Mouse (Mus musculus) liver, embryonic 12.5 days (tissue): ENCODE measurements around the gene Amn. TPM values are rescaled to one million over a fixed set of nuclear protein-coding genes. Genes with fewer than 3 reads are reported as not detected.

Experiments
- ATAC-seq: fragments of 200-750 bp; cut with Nextera tagmentation; 2 replicates; pipeline ENCODE4 v1.8.0; 2017; ENCODE audit warnings: moderate number of reproducible peaks, mild to moderate bottlenecking, moderate library complexity
- H3K27ac ChIP-seq: fragments of 300-500 bp; sonication (generic); 2 replicates; pipeline ENCODE4 v1.5.1; 2016; ENCODE audit warnings: mild to moderate bottlenecking
- H3K27me3 ChIP-seq: fragments of 300-500 bp; sonication (generic); replicated peaks from 2 replicates; pipeline ENCODE4 v1.6.1; 2016; ENCODE audit warnings: mild to moderate bottlenecking, moderate library complexity
- H3K36me3 ChIP-seq: fragments of 300-500 bp; sonication (generic); 2 replicates; pipeline ENCODE4 v1.6.1; 2016; ENCODE audit warnings: mild to moderate bottlenecking, moderate library complexity
- H3K4me1 ChIP-seq: fragments of 300-500 bp; sonication (generic); 2 replicates; pipeline ENCODE4 v1.6.1; 2016
- H3K4me2 ChIP-seq: fragments of 300-500 bp; sonication (generic); 2 replicates; pipeline ENCODE4 v1.6.1; 2016; ENCODE audit warnings: mild to moderate bottlenecking, moderate library complexity
- H3K4me3 ChIP-seq: fragments of 300-500 bp; sonication (generic); 2 replicates; pipeline ENCODE4 v1.5.1; 2016; ENCODE audit warnings: mild to moderate bottlenecking, moderate library complexity
- H3K9ac ChIP-seq: fragments of 300-500 bp; sonication (generic); 2 replicates; pipeline ENCODE4 v1.6.1; 2016; ENCODE audit warnings: mild to moderate bottlenecking, moderate library complexity
- H3K9me3 ChIP-seq: fragments of 300-500 bp; sonication (generic); replicated peaks from 2 replicates; pipeline ENCODE4 v1.6.1; 2016; ENCODE audit warnings: mild to moderate bottlenecking, moderate library complexity
- WGBS: fragments of 180-500 bp; shearing (Covaris S2); methylation state at CpG from one replicate; pipeline ENCODE4 v1.1.7; 2016; ENCODE audit not compliant: insufficient replicate concordance; 5-methylcytosine and 5-hydroxymethylcytosine counted together
- polyA plus RNA-seq: library from polyadenylated mRNA; unstranded; fragments of >200 nt; fragmentation: Nextera tagmentation; extraction: Ambion mirVana; gene quantifications from 2 replicates; pipeline ENCODE4 v1.2.1, GENCODE M21; 2016

Amn gene
- polyA plus RNA-seq, 1 experiment from 2014 or later = 2.0 TPM

GRCm38 (mm10) chr12:111303702-111304337, 32.9 kb downstream of the Amn start:
- WGBS = 83% methylated on average over 8 of the region's 8 CpGs
- Histone ChIP-seq H3K4me1 (no peaks in the 10 kb centered on the region), H3K27me3 (no peaks in the 10 kb centered on the region), H3K4me2 (no peak overlapping the region), H3K4me3 (no peak overlapping the region), H3K36me3 (peaks cover 90% of the 10 kb centered on the region), H3K9me3 (no peaks in the 10 kb centered on the region), H3K27ac (no peak overlapping the region), H3K9ac (no peak overlapping the region)
- ATAC-seq = no peak

GRCm38 (mm10) chr12:111306821-111307220, 35.9 kb downstream of the Amn start:
- Histone ChIP-seq H3K27me3 (no peaks in the 10 kb centered on the region), H3K4me1 (peaks cover 22% of the 10 kb centered on the region), H3K36me3 (peaks cover 89% of the 10 kb centered on the region), H3K9me3 (no peaks in the 10 kb centered on the region), H3K9ac (no peak overlapping the region), H3K4me3 (no peak overlapping the region), H3K27ac (no peak overlapping the region), H3K4me2 (no peak overlapping the region)
- no peak for ATAC-seq
- 76% methylated on average over 8 of the region's 8 CpGs for WGBS

- no peaks in the 10 kb centered on the region for H3K27me3 ChIP-seq
- ATAC-seq = no peak
- H3K9ac ChIP-seq = no peak overlapping the region
- H3K4me1 ChIP-seq = peaks cover 26% of the 10 kb centered on the region
- 65% methylated on average over 12 of the region's 12 CpGs for WGBS
- H3K4me2 ChIP-seq = no peak overlapping the region
- no peak overlapping the region for H3K4me3 ChIP-seq
- H3K9me3 ChIP-seq = no peaks in the 10 kb centered on the region
- no peak overlapping the region for H3K27ac ChIP-seq
- peaks cover 87% of the 10 kb centered on the region for H3K36me3 ChIP-seq
Measured at GRCm38 (mm10) chr12:111309256-111309655, 38.4 kb downstream of the Amn start.

- WGBS = 67% methylated on average over 14 of the region's 14 CpGs
Measured at GRCm38 (mm10) chr12:111309931-111310330, 39.0 kb downstream of the Amn start.

GRCm38 (mm10) chr12:111311775-111312174, 40.9 kb downstream of the Amn start:
- Histone ChIP-seq H3K9ac (no peak overlapping the region), H3K27me3 (no peaks in the 10 kb centered on the region), H3K36me3 (peaks cover 87% of the 10 kb centered on the region), H3K4me1 (peaks cover 26% of the 10 kb centered on the region), H3K4me2 (no peak overlapping the region), H3K9me3 (no peaks in the 10 kb centered on the region), H3K27ac (no peak overlapping the region), H3K4me3 (no peak overlapping the region)
- 63% methylated on average over 10 of the region's 10 CpGs for WGBS
- peak; percentile 25; the same call in 1 of the 2 replicates for ATAC-seq

More at GRCm38 (mm10) chr12:111309931-111310330, 39.0 kb downstream of the Amn start:
- no peak overlapping the region for H3K4me3 ChIP-seq
- peaks cover 87% of the 10 kb centered on the region for H3K36me3 ChIP-seq
- no peak overlapping the region for H3K4me2 ChIP-seq
- no peaks in the 10 kb centered on the region for H3K9me3 ChIP-seq
- ATAC-seq = no peak
- no peak overlapping the region for H3K27ac ChIP-seq
- H3K27me3 ChIP-seq = no peaks in the 10 kb centered on the region
- no peak overlapping the region for H3K9ac ChIP-seq
- peaks cover 26% of the 10 kb centered on the region for H3K4me1 ChIP-seq

GRCm38 (mm10) chr12:111314273-111314672, 43.4 kb downstream of the Amn start:
- ATAC-seq = no peak
- no peak overlapping the region for H3K27ac ChIP-seq
- H3K4me1 ChIP-seq = peaks cover 26% of the 10 kb centered on the region
- H3K36me3 ChIP-seq = peaks cover 95% of the 10 kb centered on the region
- no peaks in the 10 kb centered on the region for H3K27me3 ChIP-seq
- 78% methylated on average over 7 of the region's 7 CpGs for WGBS
- H3K4me3 ChIP-seq = no peak overlapping the region
- no peak overlapping the region for H3K9ac ChIP-seq
- H3K4me2 ChIP-seq = no peak overlapping the region
- H3K9me3 ChIP-seq = no peaks in the 10 kb centered on the region

- H3K27ac ChIP-seq = no peak overlapping the region
- no peak overlapping the region for H3K4me3 ChIP-seq
- no peaks in the 10 kb centered on the region for H3K4me1 ChIP-seq
- H3K36me3 ChIP-seq = peaks cover 97% of the 10 kb centered on the region
- H3K9ac ChIP-seq = no peak overlapping the region
- no peak overlapping the region for H3K4me2 ChIP-seq
- 88% methylated on average over 9 of the region's 9 CpGs for WGBS
- H3K27me3 ChIP-seq = no peaks in the 10 kb centered on the region
- no peaks in the 10 kb centered on the region for H3K9me3 ChIP-seq
- no peak for ATAC-seq
Measured at GRCm38 (mm10) chr12:111317694-111318093, 46.8 kb downstream of the Amn start.

- Histone ChIP-seq H3K27ac (no peak overlapping the region), H3K9ac (no peak overlapping the region), H3K27me3 (no peaks in the 10 kb centered on the region), H3K4me1 (no peaks in the 10 kb centered on the region), H3K4me3 (no peak overlapping the region), H3K4me2 (no peak overlapping the region), H3K9me3 (no peaks in the 10 kb centered on the region), H3K36me3 (peaks cover 98% of the 10 kb centered on the region)
- 77% methylated on average over 12 of the region's 12 CpGs for WGBS
- no peak for ATAC-seq
Measured at GRCm38 (mm10) chr12:111320549-111320948, 49.7 kb downstream of the Amn start.

- no peak overlapping the region for H3K9ac ChIP-seq
- no peak overlapping the region for H3K27ac ChIP-seq
- H3K36me3 ChIP-seq = peaks cover 96% of the 10 kb centered on the region
- no peaks in the 10 kb centered on the region for H3K4me1 ChIP-seq
- H3K27me3 ChIP-seq = no peaks in the 10 kb centered on the region
- no peak overlapping the region for H3K4me2 ChIP-seq
- WGBS = 89% methylated on average over 13 of the region's 13 CpGs
- H3K9me3 ChIP-seq = no peaks in the 10 kb centered on the region
- ATAC-seq = no peak
- H3K4me3 ChIP-seq = no peak overlapping the region
Measured at GRCm38 (mm10) chr12:111321832-111322231, 50.9 kb downstream of the Amn start.

- H3K4me1 ChIP-seq = no peaks in the 10 kb centered on the region
- no peak overlapping the region for H3K9ac ChIP-seq
- no peaks in the 10 kb centered on the region for H3K9me3 ChIP-seq
- 46% methylated on average over 4 of the region's 4 CpGs for WGBS
- H3K4me2 ChIP-seq = no peak overlapping the region
- H3K27ac ChIP-seq = no peak overlapping the region
- H3K27me3 ChIP-seq = no peaks in the 10 kb centered on the region
- H3K36me3 ChIP-seq = peaks cover 96% of the 10 kb centered on the region
- no peak for ATAC-seq
- H3K4me3 ChIP-seq = no peak overlapping the region
Measured at GRCm38 (mm10) chr12:111323423-111323822, 52.5 kb downstream of the Amn start.

GRCm38 (mm10) chr12:111324536-111324935, 53.6 kb downstream of the Amn start:
- Histone ChIP-seq H3K27ac (no peak overlapping the region), H3K27me3 (no peaks in the 10 kb centered on the region), H3K9ac (no peak overlapping the region), H3K9me3 (no peaks in the 10 kb centered on the region), H3K4me2 (no peak overlapping the region), H3K4me1 (no peaks in the 10 kb centered on the region), H3K4me3 (no peak overlapping the region), H3K36me3 (peaks cover 88% of the 10 kb centered on the region)
- no peak for ATAC-seq
- WGBS = 87% methylated on average over 21 of the region's 21 CpGs

- no peaks in the 10 kb centered on the region for H3K9me3 ChIP-seq
- no peaks in the 10 kb centered on the region for H3K4me1 ChIP-seq
- WGBS = 75% methylated on average over 12 of the region's 12 CpGs
- H3K4me2 ChIP-seq = no peak overlapping the region
- no peak for ATAC-seq
- peaks cover 84% of the 10 kb centered on the region for H3K36me3 ChIP-seq
- no peak overlapping the region for H3K4me3 ChIP-seq
- no peaks in the 10 kb centered on the region for H3K27me3 ChIP-seq
- H3K9ac ChIP-seq = no peak overlapping the region
- H3K27ac ChIP-seq = no peak overlapping the region
Measured at GRCm38 (mm10) chr12:111324949-111325348, 54.1 kb downstream of the Amn start.
